Mouse (Mus musculus): ENCODE measurements around the gene Soat2. TPM values are rescaled to one million over a fixed set of nuclear protein-coding genes. Genes with fewer than 3 reads are reported as not detected.

Gene Soat2
- polyA plus RNA-seq, 1 experiment from 2014 or later = 0.28 TPM

DNA sequence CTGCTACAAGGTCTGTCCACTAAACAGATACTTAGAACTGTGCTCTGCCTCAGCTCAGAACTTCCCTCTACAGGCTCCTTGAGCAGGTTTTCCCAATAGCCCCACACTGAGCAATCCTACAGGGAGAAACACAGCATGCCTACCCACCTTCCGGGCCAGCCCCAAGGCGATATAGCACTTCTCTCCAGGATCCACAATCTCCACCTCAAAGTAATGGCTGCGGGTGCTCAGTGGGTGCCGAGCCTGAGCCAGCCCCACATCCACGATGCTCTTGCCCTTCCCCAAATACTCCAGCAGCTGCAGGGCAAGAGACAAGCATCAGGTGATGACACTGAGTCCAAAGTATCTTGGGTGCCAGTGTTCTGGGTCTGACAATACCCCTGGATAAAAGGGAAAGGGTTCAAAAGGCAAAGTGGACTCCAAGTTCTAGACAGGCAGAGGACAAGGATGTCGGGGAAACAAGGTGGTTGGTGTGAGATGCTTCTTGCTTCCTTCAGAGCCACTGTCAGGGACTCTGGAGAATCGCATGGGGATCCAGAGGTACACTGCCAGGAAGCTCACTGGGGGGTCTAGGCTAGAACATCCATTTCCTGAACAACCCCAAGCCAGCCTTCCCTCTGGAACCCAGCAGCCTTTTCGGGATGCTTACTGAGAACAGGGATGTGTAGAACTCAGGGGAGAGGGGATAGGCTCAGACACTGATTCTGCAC, 31.1 kb upstream of the Soat2 start:
- no peak for TF ChIP-seq CTCF (IDR thresholded peaks at IDR 0.05; ENCODE audit: low read depth)
- no peak overlapping the region for H3K4me2 ChIP-seq (ENCODE audit: low read length)
- no peak overlapping the region for H3K9ac ChIP-seq (ENCODE audit: low read depth, low read length)
- DNase-seq (ENCODE audit: low spot score) (no peak), ATAC-seq (replicated peaks; ENCODE audit: low FRiP score, low read depth) (no peak)
- WGBS = 80% methylated on average over 8 of the region's 8 CpGs
- no peaks in the 10 kb centered on the region for H3K4me1 ChIP-seq (replicated peaks; ENCODE audit: insufficient read depth, low read length)
- H3K27ac ChIP-seq = no peak overlapping the region
- H3K4me3 ChIP-seq (replicated peaks; ENCODE audit: low read depth, low read length) = no peak overlapping the region
- H3K36me3 ChIP-seq (ENCODE audit: insufficient read depth, low read length) = peaks cover 48% of the 10 kb centered on the region
- no peaks in the 10 kb centered on the region for H3K9me3 ChIP-seq (replicated peaks; ENCODE audit: low read length)
- H3K27me3 ChIP-seq (ENCODE audit: insufficient read depth, low read length) = no peaks in the 10 kb centered on the region

DNA sequence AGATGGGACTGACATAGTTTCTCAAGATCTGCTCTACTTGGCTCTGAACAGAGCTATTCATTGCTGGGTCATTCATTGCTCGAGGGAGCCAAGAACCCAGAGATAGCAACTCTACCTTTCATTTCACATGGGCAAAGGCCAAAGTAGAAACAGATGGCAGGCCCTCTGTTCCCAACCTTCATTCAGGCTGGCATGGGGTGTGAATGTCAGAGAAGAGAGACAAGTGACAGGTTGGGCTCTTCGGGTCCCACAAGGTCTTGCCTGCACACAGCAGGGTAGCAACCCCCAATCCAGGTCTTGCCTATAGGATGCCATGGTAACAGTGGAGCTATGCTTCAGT, 30.5 kb upstream of the Soat2 start:
- Histone ChIP-seq H3K36me3 (ENCODE audit: insufficient read depth, low read length) (peaks cover 48% of the 10 kb centered on the region), H3K9me3 (replicated peaks; ENCODE audit: low read length) (no peaks in the 10 kb centered on the region), H3K4me2 (ENCODE audit: low read length) (no peak overlapping the region), H3K4me3 (replicated peaks; ENCODE audit: low read depth, low read length) (no peak overlapping the region), H3K27ac (no peak overlapping the region), H3K27me3 (ENCODE audit: insufficient read depth, low read length) (no peaks in the 10 kb centered on the region), H3K4me1 (replicated peaks; ENCODE audit: insufficient read depth, low read length) (no peaks in the 10 kb centered on the region), H3K9ac (ENCODE audit: low read depth, low read length) (no peak overlapping the region)
- no peak for TF ChIP-seq CTCF (IDR thresholded peaks at IDR 0.05; ENCODE audit: low read depth)
- 85% methylated on average over 2 of the region's 2 CpGs for WGBS
- ATAC-seq (replicated peaks; ENCODE audit: low FRiP score, low read depth) = no peak
- DNase-seq (ENCODE audit: low spot score) = no peak

DNA sequence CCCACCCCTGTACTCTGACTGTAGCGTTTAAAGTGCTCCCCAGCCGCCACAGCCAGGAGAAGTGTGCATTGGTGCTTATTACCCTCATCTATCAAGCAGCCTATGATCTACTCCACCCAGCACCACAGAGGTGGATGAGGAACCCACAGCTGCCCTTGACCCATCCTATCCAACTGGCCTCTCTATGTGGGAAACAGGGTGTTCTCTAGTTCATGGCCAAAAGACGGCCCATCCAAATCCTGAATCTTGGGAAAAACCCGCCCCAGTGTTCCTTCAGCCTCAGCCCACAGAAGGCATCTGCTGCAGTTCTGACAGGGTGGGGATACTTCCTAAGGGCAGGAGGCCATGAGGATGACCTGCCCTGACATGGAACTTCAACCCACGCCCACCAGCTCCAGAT, 29.8 kb upstream of the Soat2 start:
- no peaks in the 10 kb centered on the region for H3K27me3 ChIP-seq (ENCODE audit: insufficient read depth, low read length)
- no peaks in the 10 kb centered on the region for H3K9me3 ChIP-seq (replicated peaks; ENCODE audit: low read length)
- H3K4me2 ChIP-seq (ENCODE audit: low read length) = no peak overlapping the region
- no peak overlapping the region for H3K4me3 ChIP-seq (replicated peaks; ENCODE audit: low read depth, low read length)
- WGBS = 84% methylated on average over 5 of the region's 5 CpGs
- no peaks in the 10 kb centered on the region for H3K4me1 ChIP-seq (replicated peaks; ENCODE audit: insufficient read depth, low read length)
- no peak overlapping the region for H3K9ac ChIP-seq (ENCODE audit: low read depth, low read length)
- H3K36me3 ChIP-seq (ENCODE audit: insufficient read depth, low read length) = peaks cover 44% of the 10 kb centered on the region
- DNase-seq (ENCODE audit: low spot score) (no peak), ATAC-seq (replicated peaks; ENCODE audit: low FRiP score, low read depth) (no peak)
- TF ChIP-seq CTCF (IDR thresholded peaks at IDR 0.05; ENCODE audit: low read depth) = no peak
- H3K27ac ChIP-seq = no peak overlapping the region

DNA sequence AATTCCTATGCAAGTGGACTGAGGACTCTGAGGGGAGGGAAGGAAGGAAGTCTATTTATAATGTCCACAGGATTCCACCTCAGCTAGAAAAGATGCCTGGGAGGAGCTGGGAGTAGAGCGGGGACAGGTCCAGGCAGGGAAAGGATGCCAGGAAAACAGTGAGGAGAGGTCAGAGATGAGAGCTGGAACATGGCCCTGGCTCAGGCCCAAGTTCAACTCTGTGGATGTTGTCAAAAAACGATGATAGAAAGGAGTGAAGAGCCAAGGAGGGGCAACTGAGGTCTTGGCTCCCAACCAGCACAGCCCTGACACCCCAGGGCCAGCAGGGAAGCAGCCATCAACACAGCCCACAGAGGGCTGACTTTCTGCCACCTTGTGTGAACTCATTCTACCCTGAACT, 24.0 kb upstream of the Soat2 start:
- Histone ChIP-seq H3K9ac (ENCODE audit: low read depth, low read length) (no peak overlapping the region), H3K4me1 (replicated peaks; ENCODE audit: insufficient read depth, low read length) (no peaks in the 10 kb centered on the region), H3K27ac (no peak overlapping the region), H3K4me2 (ENCODE audit: low read length) (no peak overlapping the region), H3K36me3 (ENCODE audit: insufficient read depth, low read length) (peaks cover 51% of the 10 kb centered on the region; the same call in 1 of the 2 replicates), H3K9me3 (replicated peaks; ENCODE audit: low read length) (no peaks in the 10 kb centered on the region), H3K27me3 (ENCODE audit: insufficient read depth, low read length) (no peaks in the 10 kb centered on the region), H3K4me3 (replicated peaks; ENCODE audit: low read depth, low read length) (no peak overlapping the region)
- DNase-seq (ENCODE audit: low spot score) (peak; percentile 59), ATAC-seq (replicated peaks; ENCODE audit: low FRiP score, low read depth) (no peak)
- WGBS = 69% methylated on average over 2 of the region's 2 CpGs
- TF ChIP-seq CTCF (IDR thresholded peaks at IDR 0.05; ENCODE audit: low read depth) = no peak

DNA sequence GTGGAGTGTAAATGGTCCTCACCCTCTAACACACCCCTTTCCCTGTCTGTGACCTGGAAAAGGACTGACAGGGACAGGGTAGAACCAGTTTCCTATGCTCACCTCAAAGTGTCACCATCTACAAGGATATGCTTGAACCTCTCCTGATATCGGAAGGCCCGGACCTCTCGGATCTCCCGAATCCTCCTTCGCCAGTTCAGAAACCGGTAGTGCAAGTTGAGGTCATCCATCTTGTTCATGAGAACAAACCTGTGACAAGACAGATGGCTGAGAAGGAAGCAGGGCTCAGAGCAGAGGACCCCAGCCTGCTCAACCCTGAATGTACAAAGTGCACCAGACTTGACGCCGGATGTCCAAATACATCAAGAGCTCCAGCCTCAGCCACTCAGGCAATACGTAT, 17.0 kb upstream of the Soat2 start:
- 75% methylated on average over 9 of the region's 9 CpGs for WGBS
- Histone ChIP-seq H3K27me3 (ENCODE audit: insufficient read depth, low read length) (no peaks in the 10 kb centered on the region), H3K4me1 (replicated peaks; ENCODE audit: insufficient read depth, low read length) (peaks cover 5% of the 10 kb centered on the region; the same call in 1 of the 2 replicates), H3K4me2 (ENCODE audit: low read length) (no peak overlapping the region), H3K27ac (no peak overlapping the region), H3K9me3 (replicated peaks; ENCODE audit: low read length) (no peaks in the 10 kb centered on the region), H3K36me3 (ENCODE audit: insufficient read depth, low read length) (peaks cover 38% of the 10 kb centered on the region), H3K9ac (ENCODE audit: low read depth, low read length) (no peak overlapping the region), H3K4me3 (replicated peaks; ENCODE audit: low read depth, low read length) (no peak overlapping the region)
- TF ChIP-seq CTCF (IDR thresholded peaks at IDR 0.05; ENCODE audit: low read depth) = no peak
- DNase-seq (ENCODE audit: low spot score) (no peak), ATAC-seq (replicated peaks; ENCODE audit: low FRiP score, low read depth) (no peak)

DNA sequence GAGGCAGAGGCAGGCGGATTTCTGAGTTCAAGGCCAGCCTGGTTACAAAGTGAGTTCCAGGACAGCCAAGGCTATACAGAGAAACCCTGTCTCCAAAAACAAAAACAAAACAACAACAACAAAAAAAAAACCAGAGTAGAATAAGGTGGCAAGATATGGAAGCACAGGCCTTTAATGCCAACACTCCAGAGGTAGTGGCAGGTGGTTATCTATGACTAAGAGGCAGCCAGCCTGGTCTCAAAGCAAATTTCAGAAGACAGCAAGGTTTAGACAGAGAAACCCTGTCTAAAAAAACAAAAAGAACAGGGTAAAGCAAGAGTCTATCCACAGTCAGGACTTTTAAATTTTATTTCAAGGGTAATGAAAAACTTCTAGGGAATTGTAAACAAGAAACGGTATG, 15.6 kb upstream of the Soat2 start:
- TF ChIP-seq CTCF (IDR thresholded peaks at IDR 0.05; ENCODE audit: low read depth) = no peak

More for the DNA sequence above, 15.6 kb upstream of the Soat2 start:
- Histone ChIP-seq H3K9ac (ENCODE audit: low read depth, low read length) (no peak overlapping the region), H3K9me3 (replicated peaks; ENCODE audit: low read length) (no peaks in the 10 kb centered on the region), H3K27me3 (ENCODE audit: insufficient read depth, low read length) (no peaks in the 10 kb centered on the region), H3K4me3 (replicated peaks; ENCODE audit: low read depth, low read length) (no peak overlapping the region), H3K4me2 (ENCODE audit: low read length) (peak overlapping the region; percentile 65; the same call in 1 of the 2 replicates), H3K4me1 (replicated peaks; ENCODE audit: insufficient read depth, low read length) (peaks cover 5% of the 10 kb centered on the region; the same call in 1 of the 2 replicates), H3K27ac (no peak overlapping the region), H3K36me3 (ENCODE audit: insufficient read depth, low read length) (peaks cover 25% of the 10 kb centered on the region)
- no peak for DNase-seq (ENCODE audit: low spot score)
- ATAC-seq (replicated peaks; ENCODE audit: low FRiP score, low read depth) = no peak
- WGBS = 81% methylated on average over 2 of the region's 2 CpGs

Measured in kidney, postnatal 0 days (tissue).